Mouse (Mus musculus) adrenal gland, adult 10 weeks (tissue): ENCODE results near the gene Ahctf1. TPM values are rescaled to one million over a fixed set of nuclear protein-coding genes. Genes with fewer than 3 reads are reported as not detected.

Experiments
- polyA plus RNA-seq: library from polyadenylated mRNA; stranded (reverse); fragments of 350-450 nt; fragmentation: Illumina TruSeq; extraction: RNeasy Lipid Tissue Mini Kit (QIAGEN cat#74804); gene quantifications from one replicate; pipeline ENCODE4 v1.2.3, GENCODE M21; 2014; ENCODE audit warnings: low read depth, low replicate concordance

The Ahctf1 gene
- polyA plus RNA-seq: 75.5 TPM

DNA sequence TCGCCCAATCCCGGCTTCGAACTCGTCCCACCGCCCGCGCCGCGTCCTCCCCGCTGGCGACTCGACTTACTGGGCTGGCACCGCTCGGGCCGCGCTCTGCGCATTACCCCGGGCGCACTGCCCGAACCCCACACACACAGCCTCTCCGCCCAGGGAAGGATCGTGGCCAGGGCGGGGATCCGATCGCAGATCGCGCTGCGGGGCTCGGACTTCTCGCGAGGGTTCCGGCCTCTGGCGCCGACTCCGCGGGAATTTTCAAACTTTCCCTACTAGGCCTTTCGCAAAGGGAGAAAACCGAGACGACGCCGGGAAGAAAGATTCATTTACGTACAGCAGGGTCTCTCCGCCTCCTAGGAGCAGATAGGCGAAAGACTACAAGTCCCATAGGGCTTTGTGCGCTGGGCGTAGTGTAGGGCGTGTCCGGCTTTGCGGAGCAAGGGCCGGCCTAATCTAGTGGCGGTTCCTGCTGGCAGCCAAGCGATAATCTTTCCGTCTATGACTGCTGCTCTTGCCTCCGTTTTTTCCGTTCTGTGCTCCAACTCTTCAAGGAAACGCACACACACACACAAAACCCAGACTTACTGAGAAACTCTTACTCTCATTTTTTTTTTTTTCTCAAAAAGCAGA lies at the start of gene Ahctf1:
Ahctf1 (minus strand) TSS at position 168 of the 627 bp plus-strand sequence.

DNA sequence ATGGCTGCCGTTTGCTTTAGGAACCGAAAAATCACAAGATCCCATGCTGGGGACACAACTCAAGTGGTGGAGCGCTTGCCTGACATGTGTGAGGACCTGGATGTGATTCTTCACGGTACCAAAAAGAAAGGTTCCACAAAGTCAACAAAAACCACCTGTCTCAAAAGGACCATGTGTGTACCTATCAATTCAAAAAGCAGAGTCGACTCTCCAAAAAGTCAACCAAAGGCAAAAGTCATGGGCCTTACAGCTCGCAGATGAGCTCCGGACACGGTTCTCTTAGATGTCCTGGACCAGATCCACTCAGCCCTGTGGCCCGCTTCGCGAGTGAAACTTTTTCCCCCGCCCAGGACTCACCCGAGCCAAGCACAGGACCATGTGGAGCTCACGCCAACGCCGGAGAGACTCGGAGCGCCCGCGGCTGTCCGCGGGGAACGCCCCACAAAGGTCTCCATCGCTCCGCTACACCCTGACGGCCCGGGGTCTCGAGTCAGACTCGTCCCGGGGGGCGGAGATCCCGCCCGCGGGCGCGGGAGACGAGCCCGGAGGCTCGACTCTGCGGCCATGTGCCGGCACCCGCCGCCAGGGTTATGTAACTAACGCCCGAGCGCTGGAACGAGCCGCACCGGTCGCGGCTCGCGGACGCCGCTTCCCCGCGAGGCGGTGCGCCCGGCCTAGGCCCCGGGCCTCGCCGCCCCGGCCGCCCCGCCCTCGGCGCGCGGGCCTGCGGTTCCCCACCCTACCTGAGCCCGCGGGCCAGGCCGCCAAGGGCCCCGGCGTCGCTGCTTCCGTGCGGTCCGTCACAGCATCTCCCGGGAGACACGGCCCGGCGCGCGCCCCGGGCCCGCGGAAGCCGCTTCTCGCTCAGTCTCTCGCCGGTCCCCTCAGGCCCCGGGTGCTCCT lies 619 bp downstream of the Ahctf1 start, which contains the start of gene Gm10518:
Gm10518 (plus strand) TSS at position 767 of the 903 bp plus-strand sequence.

DNA sequence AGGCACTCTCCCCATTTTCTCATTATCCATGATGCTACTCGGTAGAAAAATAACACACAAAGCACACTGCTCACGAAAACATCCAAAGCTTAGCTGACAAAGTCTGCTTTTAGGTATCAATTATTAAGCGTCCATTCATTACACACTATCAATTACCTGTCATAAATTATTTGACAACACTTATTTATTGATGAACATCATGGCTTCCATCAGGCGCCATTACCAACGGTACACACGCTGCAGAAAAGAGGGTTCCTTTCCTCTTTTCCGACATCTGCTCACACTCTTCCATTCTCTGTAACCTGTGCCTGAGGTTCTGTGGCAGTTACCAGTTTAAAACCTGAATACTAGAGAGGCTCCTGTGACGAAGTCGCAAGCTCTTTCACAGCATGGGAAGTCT lies 58.3 kb downstream of the Ahctf1 start, which contains the start of gene Kif28:
Kif28 (minus strand) TSS at position 101 of the 400 bp plus-strand sequence.

Other genes with a start within 250 kb of the Ahctf1 start
- 144 TPM for gene Sccpdh, start 135.5 kb downstream of the Ahctf1 start, polyA plus RNA-seq
- gene Kif28, start 58.4 kb downstream of the Ahctf1 start, polyA plus RNA-seq: not detected
- not detected for gene Gm10518, start 304 bp downstream of the Ahctf1 start, polyA plus RNA-seq
- gene Cdc42bpa, start 156.8 kb upstream of the Ahctf1 start, polyA plus RNA-seq: 122 TPM